Mouse (Mus musculus): ENCODE results near the gene Fam78b.

DNA sequence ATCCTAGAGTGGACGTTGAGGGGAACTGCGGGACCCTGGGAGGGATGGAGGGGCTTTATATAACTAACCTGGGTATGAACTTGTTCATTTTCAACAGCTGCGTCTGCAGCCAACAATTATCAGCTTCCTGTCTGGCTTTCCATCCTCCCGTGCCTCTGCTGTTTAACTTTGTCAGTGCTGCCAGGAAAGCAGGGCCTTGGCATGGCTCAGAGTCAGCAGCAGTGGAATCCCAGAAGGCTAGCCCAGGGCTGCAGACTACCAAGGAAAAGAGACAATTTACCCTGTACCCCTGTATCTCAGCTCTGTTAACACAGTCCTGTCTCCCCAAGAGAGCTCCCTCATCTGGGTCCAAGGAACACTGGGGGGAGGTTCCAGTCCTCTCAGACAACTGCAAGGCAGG is 62.8 kb downstream of the Fam78b start:
- no peak for TF ChIP-seq POLR2A (IDR thresholded peaks at IDR 0.05; ENCODE audit: borderline replicate concordance, extremely low read depth, low read depth, low read length)
- TF ChIP-seq CTCF (IDR thresholded peaks at IDR 0.05; ENCODE audit: insufficient read depth, low read length), result no peak

Measured in lung, adult 2 months (tissue).